Mouse (Mus musculus) liver, postnatal 0 days (tissue): ENCODE measurements at regions not wholly inside any gene's neighbourhood (a gene's known extent, or its start where the extent isn't known, plus 50 kb on each side); places are given as distances from the start of the nearest gene placed in this dataset.

Source experiments
- CTCF ChIP-seq: sonication (generic); IDR thresholded peaks from 2 replicates; pipeline ENCODE4 v1.5.1; 2016; ENCODE audit warnings: antibody characterized with exemption, low read depth
- EP300 ChIP-seq: IDR thresholded peaks from 2 replicates; pipeline ENCODE4 v1.6.1; 2016; ENCODE audit warnings: antibody characterized with exemption, low read depth, mild to moderate bottlenecking

GRCm38 (mm10) chr14:74306717-74307307 lies 333.8 kb upstream of the Htr2a start:
- TF ChIP-seq CTCF: no peak
- TF ChIP-seq EP300: no peak
